Mouse (Mus musculus) stomach, embryonic 14.5 days (tissue): ENCODE measurements around the gene Tatdn3. TPM values are rescaled to one million over a fixed set of nuclear protein-coding genes. Genes with fewer than 3 reads are reported as not detected.
"Not testable (repeated sequence)": the region's sequence is repeated elsewhere in the genome, so short reads cannot be mapped to it uniquely, and the experiment has no call there.

Experiments used
- ATAC-seq: fragments of 200-750 bp; cut with Nextera tagmentation; 2 replicates; pipeline ENCODE4 v1.8.0; 2017; ENCODE audit warnings: low read depth, moderate TSS enrichment; ENCODE audit not compliant: insufficient number of reproducible peaks, insufficient read depth, low FRiP score
- H3K27ac ChIP-seq: fragments of 300-500 bp; sonication (generic); 2 replicates; pipeline ENCODE4 v1.5.1; 2014; ENCODE audit warnings: mild to moderate bottlenecking, low read length, moderate library complexity, mixed read lengths
- H3K27me3 ChIP-seq: fragments of 300-500 bp; sonication (generic); 2 replicates; pipeline ENCODE4 v1.6.1; 2014; ENCODE audit warnings: low read length, control low read depth, mixed read lengths; ENCODE audit not compliant: control insufficient read depth, insufficient read depth
- H3K36me3 ChIP-seq: fragments of 300-500 bp; sonication (generic); 2 replicates; pipeline ENCODE4 v1.6.1; 2014; ENCODE audit warnings: mild to moderate bottlenecking, control low read depth, low read length, moderate library complexity, mixed read lengths; ENCODE audit not compliant: control insufficient read depth, insufficient read depth
- H3K4me1 ChIP-seq: fragments of 300-500 bp; sonication (generic); 2 replicates; pipeline ENCODE4 v1.6.1; 2014; ENCODE audit warnings: low read length, control low read depth, mixed read lengths; ENCODE audit not compliant: control insufficient read depth, insufficient read depth
- H3K4me2 ChIP-seq: fragments of 300-500 bp; sonication (generic); replicated peaks from 2 replicates; pipeline ENCODE4 v1.6.1; 2014; ENCODE audit warnings: low read depth, low read length, control low read depth
- H3K4me3 ChIP-seq: fragments of 300-500 bp; sonication (generic); 2 replicates; pipeline ENCODE4 v1.5.1; 2014; ENCODE audit warnings: low read depth, low read length, control low read depth
- H3K9ac ChIP-seq: fragments of 300-500 bp; sonication (generic); replicated peaks from 2 replicates; pipeline ENCODE4 v1.6.1; 2014; ENCODE audit warnings: low read depth, mild to moderate bottlenecking, control low read depth, low read length, moderate library complexity, mixed read lengths
- H3K9me3 ChIP-seq: fragments of 300-500 bp; sonication (generic); 2 replicates; pipeline ENCODE4 v1.6.1; 2016; ENCODE audit warnings: low read depth, low read length, control low read depth; ENCODE audit not compliant: control insufficient read depth
- WGBS: fragments of 180-500 bp; shearing (Covaris S2); extraction: QIAGEN DNeasy Blood & Tissue Kit; methylation state at CpG from one replicate; pipeline ENCODE4 v1.1.7; 2014; 5-methylcytosine and 5-hydroxymethylcytosine counted together
- polyA plus RNA-seq: library from polyadenylated mRNA; unstranded; fragments of >200 nt; fragmentation: Nextera tagmentation; extraction: Ambion mirVana; gene quantifications from 2 replicates; pipeline ENCODE4 v1.2.1, GENCODE M21; 2014

Tatdn3 gene
- polyA plus RNA-seq, 1 experiment from 2014 or later = 20.4 TPM

GRCm38 (mm10) chr1:191036554-191037334 lies 26.0 kb downstream of the Tatdn3 start, which contains the start of gene Spata45:
Gene Spata45, plus strand, starts transcription at chr1:191036639.
- Histone ChIP-seq H3K36me3 (no peaks in the 10 kb centered on the region), H3K27me3 (no peaks in the 10 kb centered on the region), H3K4me3 (no peak within 1 kb of the TSS), H3K9ac (no peak within 1 kb of the TSS), H3K4me1 (no peaks in the 10 kb centered on the region), H3K4me2 (no peak within 1 kb of the TSS), H3K27ac (no peak within 1 kb of the TSS), H3K9me3 (no peaks in the 10 kb centered on the region)
- WGBS = 67% methylated on average over 6 of the region's 6 CpGs
- no peak for ATAC-seq

- Histone ChIP-seq H3K27me3 (no peaks in the 10 kb centered on the region), H3K36me3 (no peaks in the 10 kb centered on the region), H3K27ac (no peak overlapping the region), H3K4me1 (no peaks in the 10 kb centered on the region), H3K9me3 (no peaks in the 10 kb centered on the region), H3K9ac (no peak overlapping the region), H3K4me2 (no peak overlapping the region), H3K4me3 (no peak overlapping the region)
- 32% methylated on average over 4 of the region's 4 CpGs for WGBS
- no peak for ATAC-seq
Observed at GRCm38 (mm10) chr1:191035649-191036048, 27.1 kb downstream of the Tatdn3 start.

GRCm38 (mm10) chr1:191030922-191031425 lies 31.8 kb downstream of the Tatdn3 start:
- H3K9ac ChIP-seq, H3K4me1 ChIP-seq, H3K9me3 ChIP-seq, H3K4me3 ChIP-seq, H3K27me3 ChIP-seq, H3K27ac ChIP-seq, ATAC-seq, H3K36me3 ChIP-seq, H3K4me2 ChIP-seq: not testable (repeated sequence)
- WGBS = 53% methylated on average over 6 of the region's 6 CpGs

- Histone ChIP-seq H3K9ac (no peak overlapping the region), H3K27me3 (no peaks in the 10 kb centered on the region), H3K9me3 (no peaks in the 10 kb centered on the region), H3K27ac (no peak overlapping the region), H3K4me2 (no peak overlapping the region), H3K4me3 (no peak overlapping the region), H3K36me3 (no peaks in the 10 kb centered on the region), H3K4me1 (peaks cover 7% of the 10 kb centered on the region)
- WGBS = 67% methylated on average over 10 of the region's 10 CpGs
- ATAC-seq = no peak
Observed at GRCm38 (mm10) chr1:191030182-191030581, 32.5 kb downstream of the Tatdn3 start.

GRCm38 (mm10) chr1:191026021-191026713 lies 36.6 kb downstream of the Tatdn3 start, which contains the start of gene Flvcr1:
Gene Flvcr1, minus strand, starts transcription at chr1:191026158.
- no peaks in the 10 kb centered on the region for H3K9me3 ChIP-seq
- peak within 1 kb of the TSS; percentile 90 for H3K27ac ChIP-seq
- WGBS = under 1% methylated on average over 45 of the region's 50 CpGs
- peak within 1 kb of the TSS; percentile 54 for H3K9ac ChIP-seq
- H3K4me2 ChIP-seq = peak within 1 kb of the TSS; percentile 73
- peaks cover 12% of the 10 kb centered on the region for H3K4me1 ChIP-seq
- peak; percentile 98 for ATAC-seq
- H3K36me3 ChIP-seq = no peaks in the 10 kb centered on the region
- peak within 1 kb of the TSS; percentile 61 for H3K4me3 ChIP-seq
- H3K27me3 ChIP-seq = no peaks in the 10 kb centered on the region

GRCm38 (mm10) chr1:191025016-191026012 lies 37.4 kb downstream of the Tatdn3 start:
- no peaks in the 10 kb centered on the region for H3K9me3 ChIP-seq

GRCm38 (mm10) chr1:191023806-191024205 lies 38.9 kb downstream of the Tatdn3 start:
- not testable (repeated sequence) for H3K4me2 ChIP-seq, ATAC-seq, H3K4me3 ChIP-seq, H3K27ac ChIP-seq, H3K36me3 ChIP-seq, H3K9ac ChIP-seq, H3K9me3 ChIP-seq, H3K27me3 ChIP-seq
- peaks cover 12% of the 10 kb centered on the region for H3K4me1 ChIP-seq
- 90% methylated on average over 5 of the region's 6 CpGs for WGBS

More at GRCm38 (mm10) chr1:191025016-191026012, 37.4 kb downstream of the Tatdn3 start:
- ATAC-seq = peak; percentile 10; the same call in 1 of the 2 replicates
- Histone ChIP-seq H3K4me2 (peak overlapping the region; percentile 73), H3K9ac (peak overlapping the region; percentile 54), H3K4me1 (peaks cover 12% of the 10 kb centered on the region), H3K36me3 (no peaks in the 10 kb centered on the region), H3K27me3 (no peaks in the 10 kb centered on the region), H3K4me3 (peak overlapping the region; percentile 61), H3K27ac (peak overlapping the region; percentile 52; the same call in 1 of the 2 replicates)
- 3% methylated on average over 61 of the region's 69 CpGs for WGBS
